Mouse (Mus musculus): Measurements from ENCODE around the gene Scn4b. TPM values are rescaled to one million over a fixed set of nuclear protein-coding genes. Genes with fewer than 3 reads are reported as not detected.

Gene Scn4b
- polyA plus RNA-seq, 1 experiment from 2014 or later: 0.08 TPM

DNA sequence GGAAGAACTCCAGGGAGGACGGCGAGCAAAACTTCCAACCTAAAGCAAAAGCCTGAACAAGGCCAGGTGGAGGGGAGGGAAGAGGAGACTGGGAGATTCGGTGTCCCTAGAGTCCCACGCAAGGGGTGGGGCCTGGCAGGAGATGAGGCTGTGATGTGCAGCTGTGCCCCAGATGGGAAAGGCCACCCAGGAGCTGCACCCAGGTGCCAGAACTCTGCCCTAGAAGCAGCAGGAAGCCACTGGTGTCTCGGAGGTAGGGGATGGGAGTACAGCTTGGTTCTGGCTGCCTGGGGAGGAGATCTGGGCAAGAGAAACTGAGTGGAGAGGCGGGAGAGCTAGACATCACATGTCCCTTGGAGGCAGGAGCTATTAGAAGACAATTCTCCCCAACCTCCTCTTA lies 17.2 kb upstream of the Scn4b start:
- Histone ChIP-seq H3K4me2 (no peak overlapping the region), H3K4me3 (ENCODE audit: low read depth, low read length) (no peak overlapping the region), H3K9ac (ENCODE audit: low read length) (no peak overlapping the region), H3K4me1 (ENCODE audit: control insufficient read depth, insufficient read depth, low read length) (0 out of 2 replicates have a peak, but pooled peaks cover 5% of the 10 kb centered on the region), H3K36me3 (ENCODE audit: control insufficient read depth, insufficient read depth, low read length) (no peaks in the 10 kb centered on the region), H3K27me3 (ENCODE audit: control insufficient read depth, insufficient read depth, low read length) (no peaks in the 10 kb centered on the region; the same call in 1 of the 2 replicates), H3K27ac (ENCODE audit: low read depth, low read length) (no peak overlapping the region), H3K9me3 (ENCODE audit: control insufficient read depth, low read length) (no peaks in the 10 kb centered on the region)
- no peak for ATAC-seq (ENCODE audit: low FRiP score)
- WGBS: 69% methylated on average over 6 of the region's 6 CpGs
- peak; percentile 73 for DNase-seq (ENCODE audit: low spot score, missing footprints)

DNA sequence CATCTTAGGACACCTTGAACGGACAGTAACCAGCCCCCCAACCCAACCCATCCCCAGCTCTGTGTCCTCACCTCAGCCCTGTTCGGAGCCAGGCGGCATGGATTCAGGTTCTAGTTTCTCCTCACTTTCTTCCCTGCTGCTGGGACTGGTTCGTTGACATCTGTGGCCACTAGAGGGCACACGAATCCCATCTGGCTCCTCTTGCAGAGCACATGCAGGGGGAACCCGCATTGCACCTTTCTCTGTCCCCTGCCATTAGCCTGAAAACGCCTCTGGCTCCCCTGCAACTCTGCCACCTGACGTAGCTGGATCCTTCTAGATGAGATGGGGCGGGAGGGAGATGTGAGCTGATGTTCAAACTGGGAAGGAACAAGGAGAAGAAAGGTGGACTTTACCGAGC lies 16.4 kb upstream of the Scn4b start:
- no peaks in the 10 kb centered on the region for H3K36me3 ChIP-seq (ENCODE audit: control insufficient read depth, insufficient read depth, low read length)
- H3K9ac ChIP-seq (ENCODE audit: low read length): no peak overlapping the region
- H3K27me3 ChIP-seq (ENCODE audit: control insufficient read depth, insufficient read depth, low read length): no peaks in the 10 kb centered on the region
- H3K4me2 ChIP-seq: peak overlapping the region; percentile 17; the same call in 1 of the 2 replicates
- DNase-seq (ENCODE audit: low spot score, missing footprints): peak; percentile 95
- H3K4me3 ChIP-seq (ENCODE audit: low read depth, low read length): no peak overlapping the region
- 7% methylated on average over 10 of the region's 10 CpGs for WGBS
- H3K27ac ChIP-seq (ENCODE audit: low read depth, low read length): no peak overlapping the region
- no peaks in the 10 kb centered on the region for H3K9me3 ChIP-seq (ENCODE audit: control insufficient read depth, low read length)
- 0 out of 2 replicates have a peak, but pooled peaks cover 2% of the 10 kb centered on the region for H3K4me1 ChIP-seq (ENCODE audit: control insufficient read depth, insufficient read depth, low read length)
- peak; percentile 49; the same call in 1 of the 2 replicates for ATAC-seq (ENCODE audit: low FRiP score)

DNA sequence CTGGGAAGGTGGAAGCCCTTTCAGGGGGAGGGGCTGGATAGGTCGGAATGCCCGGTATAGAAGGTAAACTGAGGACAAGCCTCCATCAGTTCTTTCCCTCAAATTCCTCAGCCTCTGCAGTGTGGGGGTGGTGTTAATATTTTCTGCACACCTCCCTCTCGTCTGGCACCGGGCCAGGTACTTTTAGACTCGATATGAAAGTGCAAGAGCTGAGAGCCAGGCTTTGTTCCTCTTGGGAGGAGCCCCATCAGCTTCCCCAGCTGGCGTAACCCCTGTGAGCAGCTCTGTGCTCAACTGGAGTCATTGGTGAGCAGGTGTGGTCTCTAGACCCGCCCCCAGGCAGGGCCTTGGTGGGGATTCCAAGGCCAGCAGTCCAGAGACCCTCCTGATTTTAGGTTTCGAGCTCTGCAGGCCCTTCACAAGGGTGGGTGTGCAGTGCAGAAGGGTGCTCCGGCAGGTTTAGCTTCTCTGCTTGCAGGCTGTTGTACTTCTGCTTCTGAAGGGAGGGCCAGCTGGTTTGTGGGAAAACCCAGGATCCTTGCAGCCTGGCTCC lies 15.9 kb upstream of the Scn4b start:
- H3K9me3 ChIP-seq (ENCODE audit: control insufficient read depth, low read length): no peaks in the 10 kb centered on the region
- H3K4me1 ChIP-seq (ENCODE audit: control insufficient read depth, insufficient read depth, low read length): 0 out of 2 replicates have a peak, but pooled peaks cover 2% of the 10 kb centered on the region
- no peak overlapping the region for H3K27ac ChIP-seq (ENCODE audit: low read depth, low read length)
- 32% methylated on average over 9 of the region's 9 CpGs for WGBS
- no peaks in the 10 kb centered on the region for H3K27me3 ChIP-seq (ENCODE audit: control insufficient read depth, insufficient read depth, low read length)
- H3K36me3 ChIP-seq (ENCODE audit: control insufficient read depth, insufficient read depth, low read length): no peaks in the 10 kb centered on the region
- H3K9ac ChIP-seq (ENCODE audit: low read length): no peak overlapping the region
- H3K4me3 ChIP-seq (ENCODE audit: low read depth, low read length): no peak overlapping the region
- DNase-seq (ENCODE audit: low spot score, missing footprints) (no peak), ATAC-seq (ENCODE audit: low FRiP score) (peak; percentile 49; the same call in 1 of the 2 replicates)
- H3K4me2 ChIP-seq: peak overlapping the region; percentile 17; the same call in 1 of the 2 replicates

GRCm38 (mm10) chr9:45125211-45125610 lies 13.0 kb upstream of the Scn4b start:
- ATAC-seq (ENCODE audit: low FRiP score) (no peak), DNase-seq (ENCODE audit: low spot score, missing footprints) (no peak)
- no peak overlapping the region for H3K4me2 ChIP-seq
- H3K9ac ChIP-seq (ENCODE audit: low read length): no peak overlapping the region
- 92% methylated on average over 14 of the region's 14 CpGs for WGBS
- H3K9me3 ChIP-seq (ENCODE audit: control insufficient read depth, low read length): no peaks in the 10 kb centered on the region
- H3K4me1 ChIP-seq (ENCODE audit: control insufficient read depth, insufficient read depth, low read length): 0 out of 2 replicates have a peak, but pooled peaks cover 2% of the 10 kb centered on the region
- no peak overlapping the region for H3K27ac ChIP-seq (ENCODE audit: low read depth, low read length)
- no peaks in the 10 kb centered on the region for H3K36me3 ChIP-seq (ENCODE audit: control insufficient read depth, insufficient read depth, low read length)
- H3K27me3 ChIP-seq (ENCODE audit: control insufficient read depth, insufficient read depth, low read length): no peaks in the 10 kb centered on the region
- no peak overlapping the region for H3K4me3 ChIP-seq (ENCODE audit: low read depth, low read length)

- Histone ChIP-seq H3K36me3 (ENCODE audit: control insufficient read depth, insufficient read depth, low read length) (no peaks in the 10 kb centered on the region), H3K9me3 (ENCODE audit: control insufficient read depth, low read length) (no peaks in the 10 kb centered on the region), H3K27ac (ENCODE audit: low read depth, low read length) (no peak overlapping the region), H3K9ac (ENCODE audit: low read length) (no peak overlapping the region), H3K4me1 (ENCODE audit: control insufficient read depth, insufficient read depth, low read length) (0 out of 2 replicates have a peak, but pooled peaks cover 2% of the 10 kb centered on the region), H3K27me3 (ENCODE audit: control insufficient read depth, insufficient read depth, low read length) (no peaks in the 10 kb centered on the region), H3K4me2 (no peak overlapping the region), H3K4me3 (ENCODE audit: low read depth, low read length) (no peak overlapping the region)
- WGBS: 56% methylated on average over 7 of the region's 7 CpGs
- DNase-seq (ENCODE audit: low spot score, missing footprints) (no peak), ATAC-seq (ENCODE audit: low FRiP score) (no peak)
Measured at GRCm38 (mm10) chr9:45126941-45127340, 11.3 kb upstream of the Scn4b start.

GRCm38 (mm10) chr9:45130119-45130518 lies 8.1 kb upstream of the Scn4b start:
- no peak for ATAC-seq (ENCODE audit: low FRiP score)
- no peak overlapping the region for H3K4me2 ChIP-seq
- H3K36me3 ChIP-seq (ENCODE audit: control insufficient read depth, insufficient read depth, low read length): no peaks in the 10 kb centered on the region
- H3K27ac ChIP-seq (ENCODE audit: low read depth, low read length): no peak overlapping the region
- WGBS: 75% methylated on average over 3 of the region's 3 CpGs
- H3K9ac ChIP-seq (ENCODE audit: low read length): no peak overlapping the region
- no peak overlapping the region for H3K4me3 ChIP-seq (ENCODE audit: low read depth, low read length)
- no peaks in the 10 kb centered on the region for H3K9me3 ChIP-seq (ENCODE audit: control insufficient read depth, low read length)
- peaks cover 1% of the 10 kb centered on the region for H3K27me3 ChIP-seq (ENCODE audit: control insufficient read depth, insufficient read depth, low read length)
- no peaks in the 10 kb centered on the region for H3K4me1 ChIP-seq (ENCODE audit: control insufficient read depth, insufficient read depth, low read length)
- DNase-seq (ENCODE audit: low spot score, missing footprints): no peak

DNA sequence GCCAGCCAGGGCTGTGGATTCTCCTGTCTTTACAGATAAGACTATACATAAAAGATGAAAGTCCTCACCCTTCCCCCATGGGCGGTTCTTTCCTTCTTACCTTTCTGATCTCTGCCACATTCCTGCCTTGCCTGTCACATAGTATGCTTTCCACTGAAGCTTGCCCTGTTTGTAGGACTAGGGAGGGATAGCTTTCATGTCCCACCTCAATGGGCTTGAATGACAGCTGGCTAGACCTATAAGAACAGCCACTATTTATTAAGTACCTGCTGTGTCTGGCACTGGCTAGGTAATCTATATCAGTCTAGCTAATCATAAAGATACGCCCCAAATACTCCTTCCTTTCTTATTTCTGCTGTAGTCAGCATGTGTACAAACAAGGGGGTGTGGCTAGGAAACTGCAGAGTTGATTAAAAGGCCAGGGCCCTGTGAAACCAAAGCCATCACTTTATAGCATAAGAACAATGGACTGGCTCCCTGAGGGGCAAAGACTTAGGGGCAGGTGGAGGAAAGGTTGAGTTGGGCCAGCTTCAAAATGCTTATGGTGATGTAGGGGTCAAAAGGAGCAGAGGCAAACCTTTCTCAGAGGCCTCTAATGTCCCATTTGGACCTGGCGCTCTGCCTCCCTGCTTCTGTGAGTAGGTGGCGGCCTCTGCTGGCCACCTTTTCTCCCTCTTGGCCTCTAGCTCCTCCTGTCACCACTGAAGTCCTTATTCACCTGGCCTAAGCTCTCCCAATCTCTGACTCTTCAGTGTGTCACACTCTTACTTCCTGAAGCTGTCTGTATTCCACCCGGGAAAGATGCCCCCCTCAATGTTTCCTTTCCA lies 4.5 kb upstream of the Scn4b start:
- Histone ChIP-seq H3K27me3 (ENCODE audit: control insufficient read depth, insufficient read depth, low read length) (peaks cover 32% of the 10 kb centered on the region), H3K9ac (ENCODE audit: low read length) (no peak overlapping the region), H3K9me3 (ENCODE audit: control insufficient read depth, low read length) (no peaks in the 10 kb centered on the region), H3K4me2 (no peak overlapping the region), H3K27ac (ENCODE audit: low read depth, low read length) (no peak overlapping the region), H3K36me3 (ENCODE audit: control insufficient read depth, insufficient read depth, low read length) (no peaks in the 10 kb centered on the region), H3K4me3 (ENCODE audit: low read depth, low read length) (no peak overlapping the region), H3K4me1 (ENCODE audit: control insufficient read depth, insufficient read depth, low read length) (peaks cover 14% of the 10 kb centered on the region)
- WGBS: 24% methylated on average over 5 of the region's 5 CpGs
- DNase-seq (ENCODE audit: low spot score, missing footprints) (no peak), ATAC-seq (ENCODE audit: low FRiP score) (no peak)

- no peak for DNase-seq (ENCODE audit: low spot score, missing footprints)
Measured at GRCm38 (mm10) chr9:45136442-45137169, 1.6 kb upstream of the Scn4b start.

More at GRCm38 (mm10) chr9:45136442-45137169, 1.6 kb upstream of the Scn4b start:
- H3K9me3 ChIP-seq (ENCODE audit: control insufficient read depth, low read length): no peaks in the 10 kb centered on the region
- H3K4me3 ChIP-seq (ENCODE audit: low read depth, low read length): no peak overlapping the region
- H3K9ac ChIP-seq (ENCODE audit: low read length): no peak overlapping the region
- H3K27me3 ChIP-seq (ENCODE audit: control insufficient read depth, insufficient read depth, low read length): peaks cover 51% of the 10 kb centered on the region
- H3K27ac ChIP-seq (ENCODE audit: low read depth, low read length): no peak overlapping the region
- peaks cover 17% of the 10 kb centered on the region for H3K4me1 ChIP-seq (ENCODE audit: control insufficient read depth, insufficient read depth, low read length)
- no peak for ATAC-seq (ENCODE audit: low FRiP score)
- no peaks in the 10 kb centered on the region for H3K36me3 ChIP-seq (ENCODE audit: control insufficient read depth, insufficient read depth, low read length)
- WGBS: 9% methylated on average over 7 of the region's 7 CpGs
- H3K4me2 ChIP-seq: no peak overlapping the region

All from midbrain, embryonic 11.5 days (tissue).